Mouse (Mus musculus) embryonic facial prominence, embryonic 11.5 days (tissue): ENCODE measurements at regions not wholly inside any gene's neighbourhood (a gene's known extent, or its start where the extent isn't known, plus 50 kb on each side); places are given as distances from the start of the nearest gene placed in this dataset.
A peak's percentile ranks its signal among the peaks of the same experiment; 100 is the strongest.

Experiments used
- ATAC-seq: fragments of 200-750 bp; cut with Nextera tagmentation; replicated peaks from 2 replicates; pipeline ENCODE4 v1.8.0; 2017; ENCODE audit warnings: low read depth; ENCODE audit not compliant: insufficient number of reproducible peaks, low FRiP score, low TSS enrichment
- DNase-seq: peaks from one replicate; pipeline ENCODE4 v3.0.0-alpha.2; 2015; ENCODE audit warnings: low spot score
- H3K27ac ChIP-seq: fragments of 300-500 bp; sonication (generic); replicated peaks from 2 replicates; pipeline ENCODE4 v1.5.1; 2014; ENCODE audit warnings: mild to moderate bottlenecking, low read depth, low read length, control low read depth
- H3K27me3 ChIP-seq: fragments of 300-500 bp; sonication (generic); 2 replicates; pipeline ENCODE4 v1.6.1; 2014; ENCODE audit warnings: mild to moderate bottlenecking, low read length, moderate library complexity, mixed read lengths; ENCODE audit not compliant: control insufficient read depth, insufficient read depth
- H3K36me3 ChIP-seq: fragments of 300-500 bp; sonication (generic); replicated peaks from 2 replicates; pipeline ENCODE4 v1.6.1; 2014; ENCODE audit warnings: low read depth, mild to moderate bottlenecking, low read length, moderate library complexity, mixed read lengths; ENCODE audit not compliant: control insufficient read depth, insufficient read depth
- H3K4me1 ChIP-seq: fragments of 300-500 bp; sonication (generic); 2 replicates; pipeline ENCODE4 v1.6.1; 2014; ENCODE audit warnings: low read length, mixed read lengths; ENCODE audit not compliant: control insufficient read depth, insufficient read depth
- H3K4me2 ChIP-seq: fragments of 300-500 bp; sonication (generic); 2 replicates; pipeline ENCODE4 v1.6.1; 2014; ENCODE audit warnings: low read depth, mild to moderate bottlenecking, control low read depth, low read length, moderate library complexity
- H3K4me3 ChIP-seq: fragments of 300-500 bp; sonication (generic); 2 replicates; pipeline ENCODE4 v1.5.1; 2014; ENCODE audit warnings: low read depth, low read length, control low read depth
- H3K9ac ChIP-seq: fragments of 300-500 bp; sonication (generic); replicated peaks from 2 replicates; pipeline ENCODE4 v1.6.1; 2014; ENCODE audit warnings: mild to moderate bottlenecking, control low read depth, low read length
- H3K9me3 ChIP-seq: fragments of 300-500 bp; sonication (generic); replicated peaks from 2 replicates; pipeline ENCODE4 v1.6.1; 2016; ENCODE audit warnings: mild to moderate bottlenecking, low read length, inconsistent platforms, mixed read lengths; ENCODE audit not compliant: control insufficient read depth
- WGBS: fragments of 180-500 bp; shearing (Covaris S2); extraction: QIAGEN DNeasy Blood & Tissue Kit; methylation state at CpG from one replicate; pipeline ENCODE4 v1.1.7; 2014; 5-methylcytosine and 5-hydroxymethylcytosine counted together

DNA sequence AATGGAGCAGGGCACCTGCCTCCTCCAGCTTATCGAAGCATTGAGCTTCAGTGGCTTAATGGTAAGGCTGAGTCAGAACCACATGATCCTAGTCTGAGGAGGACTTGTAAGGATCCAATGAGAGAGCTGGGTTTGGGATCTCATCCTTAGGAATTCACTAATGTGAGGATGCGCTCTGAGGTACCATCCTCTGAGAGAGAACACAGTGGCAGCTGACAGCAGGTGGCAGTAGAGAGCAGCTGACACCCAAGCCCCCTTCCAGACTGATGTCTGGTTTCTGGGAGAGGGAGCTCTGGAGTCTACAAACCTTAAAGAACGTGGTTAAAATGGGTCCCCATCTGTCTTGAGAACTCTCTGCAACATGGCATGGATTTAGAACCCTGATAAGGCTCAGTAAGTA lies 137.8 kb downstream of the B3glct start:
- WGBS = 35% methylated on average over 3 of the region's 3 CpGs
- ATAC-seq (no peak), DNase-seq (peak; percentile 74)
- Histone ChIP-seq H3K9me3 (no peaks in the 10 kb centered on the region), H3K4me3 (no peak overlapping the region), H3K27me3 (no peaks in the 10 kb centered on the region), H3K9ac (no peak overlapping the region), H3K4me1 (no peaks in the 10 kb centered on the region), H3K36me3 (no peaks in the 10 kb centered on the region), H3K4me2 (no peak overlapping the region), H3K27ac (no peak overlapping the region)

DNA sequence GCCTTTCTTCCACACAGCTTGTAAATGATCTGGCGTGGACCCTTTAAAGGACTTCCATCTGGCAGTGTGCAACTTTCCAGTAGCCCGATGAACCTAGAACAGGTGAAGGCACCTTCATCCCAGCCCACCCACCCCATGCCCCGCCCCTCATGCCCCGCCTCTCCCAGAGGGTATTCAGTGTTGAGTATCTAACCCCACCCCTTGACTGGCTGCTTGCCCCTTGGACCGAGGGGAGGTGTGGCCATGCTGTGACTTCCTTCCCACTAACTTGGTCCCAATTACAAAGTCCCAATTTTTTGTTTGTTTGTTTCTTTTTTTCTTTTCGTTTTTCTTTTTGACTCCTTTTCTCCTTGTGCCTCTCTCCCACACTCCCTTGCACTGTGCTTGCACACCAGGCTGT lies 140.8 kb downstream of the B3glct start:
- no peak for DNase-seq
- Histone ChIP-seq H3K27me3 (no peaks in the 10 kb centered on the region), H3K4me3 (no peak overlapping the region), H3K4me1 (no peaks in the 10 kb centered on the region), H3K9me3 (no peaks in the 10 kb centered on the region), H3K4me2 (no peak overlapping the region), H3K9ac (no peak overlapping the region), H3K36me3 (no peaks in the 10 kb centered on the region), H3K27ac (no peak overlapping the region)
- 50% methylated on average over 6 of the region's 6 CpGs for WGBS
- ATAC-seq = no peak

DNA sequence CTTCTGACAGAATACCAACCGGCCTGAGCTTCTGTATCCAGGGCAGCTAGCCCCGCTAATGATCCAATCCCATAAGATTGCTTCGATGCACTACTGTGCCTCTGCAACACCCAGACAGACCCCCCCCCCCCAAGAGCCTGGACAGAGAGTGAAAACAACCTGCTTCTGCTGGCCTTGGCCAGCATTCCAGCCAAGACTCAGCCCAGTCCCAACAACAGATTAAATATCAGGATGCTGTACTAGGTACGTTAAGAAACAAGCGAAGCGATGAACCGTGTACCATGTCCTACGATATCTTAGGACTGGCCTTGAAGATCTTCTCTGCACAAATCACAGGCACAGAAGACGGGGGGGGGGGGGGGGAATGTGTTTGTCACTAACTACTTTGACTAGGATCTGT lies 145.8 kb downstream of the B3glct start:
- H3K27ac ChIP-seq = no peak overlapping the region
- H3K4me1 ChIP-seq = no peaks in the 10 kb centered on the region
- H3K27me3 ChIP-seq = no peaks in the 10 kb centered on the region
- H3K4me3 ChIP-seq = no peak overlapping the region
- ATAC-seq = no peak
- 81% methylated on average over 9 of the region's 9 CpGs for WGBS
- DNase-seq = no peak
- no peak overlapping the region for H3K4me2 ChIP-seq
- no peaks in the 10 kb centered on the region for H3K36me3 ChIP-seq
- H3K9me3 ChIP-seq = no peaks in the 10 kb centered on the region
- no peak overlapping the region for H3K9ac ChIP-seq

DNA sequence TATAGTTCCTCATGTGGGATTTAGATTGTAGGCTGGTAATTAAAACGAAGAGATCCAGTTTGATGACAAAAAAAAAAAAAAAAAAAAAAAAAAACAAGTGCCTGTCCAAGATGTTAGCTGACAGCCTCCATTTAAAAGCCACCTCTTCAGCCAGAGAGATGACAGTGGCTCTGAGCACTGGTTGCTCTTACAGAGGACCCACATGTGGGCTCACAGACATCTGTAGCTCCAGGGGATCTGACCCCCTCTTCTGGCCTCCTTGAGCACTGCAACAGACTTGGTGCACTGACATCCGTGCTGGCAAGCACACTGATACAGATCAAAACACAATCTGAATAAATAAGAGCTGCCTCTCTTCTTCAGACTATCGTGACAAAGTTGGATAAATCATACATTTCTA lies 149.6 kb downstream of the B3glct start:
- no peak for ATAC-seq
- no peak overlapping the region for H3K4me2 ChIP-seq
- H3K9ac ChIP-seq = no peak overlapping the region
- WGBS = 66% methylated on average over 3 of the region's 3 CpGs
- H3K27ac ChIP-seq = no peak overlapping the region
- H3K4me1 ChIP-seq = no peaks in the 10 kb centered on the region
- no peak for DNase-seq
- H3K27me3 ChIP-seq = no peaks in the 10 kb centered on the region
- no peaks in the 10 kb centered on the region for H3K36me3 ChIP-seq
- no peaks in the 10 kb centered on the region for H3K9me3 ChIP-seq
- H3K4me3 ChIP-seq = no peak overlapping the region

DNA sequence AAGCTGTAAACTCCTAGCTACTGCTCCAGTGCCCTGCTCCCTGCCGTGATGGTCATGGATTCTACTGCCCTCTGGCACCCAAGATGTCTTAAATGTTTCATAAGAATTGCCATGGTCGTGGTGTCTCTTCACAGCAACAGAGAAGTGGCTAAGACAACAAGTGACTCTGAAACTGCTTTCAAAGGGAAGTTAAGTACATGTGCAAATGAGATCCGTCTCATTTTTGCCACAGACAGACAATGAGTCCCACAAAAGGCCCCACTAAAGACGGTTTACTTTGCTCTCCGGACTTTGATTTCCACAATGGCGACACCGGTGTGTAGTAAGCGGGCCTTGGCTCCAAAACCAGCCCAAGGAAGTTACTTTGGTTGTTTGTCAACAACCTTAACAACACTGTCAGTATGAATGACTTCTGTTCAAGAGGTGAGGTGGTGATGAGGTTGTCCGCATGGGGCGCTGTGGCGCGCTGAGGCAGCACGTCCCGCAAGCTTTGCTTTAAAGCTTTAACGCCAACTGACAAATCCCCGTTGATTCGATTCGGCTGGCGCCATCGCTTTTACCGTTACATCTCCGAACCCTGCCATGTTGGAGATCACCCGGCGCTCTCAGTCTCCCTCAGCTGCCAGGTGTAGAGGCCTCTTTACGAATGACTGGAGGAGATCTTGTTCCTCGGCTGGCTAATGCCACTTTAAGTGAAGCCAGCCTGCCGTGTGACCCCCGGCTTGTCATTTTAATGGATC lies 153.3 kb downstream of the B3glct start:
- WGBS = 5% methylated on average over 28 of the region's 28 CpGs
- H3K27ac ChIP-seq = no peak overlapping the region
- DNase-seq (peak; percentile 85), ATAC-seq (no peak)
- H3K9ac ChIP-seq = peak overlapping the region; percentile 70
- peak overlapping the region; percentile 63 for H3K4me2 ChIP-seq
- H3K9me3 ChIP-seq = no peaks in the 10 kb centered on the region
- H3K4me1 ChIP-seq = no peaks in the 10 kb centered on the region
- no peaks in the 10 kb centered on the region for H3K27me3 ChIP-seq
- no peaks in the 10 kb centered on the region for H3K36me3 ChIP-seq
- H3K4me3 ChIP-seq = peak overlapping the region; percentile 37

DNA sequence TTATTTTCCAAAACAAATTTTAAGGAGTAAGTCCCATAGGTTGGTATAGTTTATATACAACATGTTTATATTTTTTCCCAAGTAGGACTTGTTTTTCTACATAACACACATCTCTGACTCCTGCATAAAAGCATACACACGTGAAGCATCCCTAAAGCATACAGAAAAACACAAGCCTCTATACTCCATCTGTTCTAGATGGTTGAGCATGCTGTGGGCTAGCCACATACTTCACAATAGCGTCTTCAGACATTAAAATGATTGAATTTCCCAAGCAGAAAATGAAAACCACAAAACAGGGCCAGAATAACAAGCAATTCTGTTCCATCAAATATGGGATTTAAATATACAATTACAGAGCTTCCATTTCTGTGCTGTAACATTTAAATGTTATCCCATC lies 159.3 kb downstream of the B3glct start:
- no peak for ATAC-seq

DNA sequence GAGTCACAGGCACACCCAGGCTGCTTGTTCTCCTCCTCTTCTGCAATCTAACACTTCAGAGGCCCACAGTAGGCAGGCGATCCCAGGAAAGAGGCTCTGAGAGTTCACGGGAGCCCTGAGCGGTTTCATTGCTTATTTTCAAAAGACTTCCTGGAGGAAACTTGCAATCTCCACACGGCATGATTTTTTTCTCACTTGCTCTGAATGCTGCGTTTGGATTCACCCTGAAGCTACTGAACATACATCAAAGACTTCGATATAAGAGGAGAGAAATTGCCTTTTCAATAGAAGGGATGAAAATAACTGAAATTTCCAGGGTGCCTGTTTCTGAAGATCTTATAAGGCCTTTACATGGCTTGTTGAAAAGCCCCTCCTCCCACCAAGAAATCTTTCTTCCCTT lies 164.5 kb downstream of the B3glct start:
- Histone ChIP-seq H3K4me1 (no peaks in the 10 kb centered on the region), H3K9ac (no peak overlapping the region), H3K4me3 (no peak overlapping the region), H3K9me3 (no peaks in the 10 kb centered on the region), H3K27me3 (no peaks in the 10 kb centered on the region), H3K36me3 (no peaks in the 10 kb centered on the region), H3K4me2 (no peak overlapping the region), H3K27ac (no peak overlapping the region)
- WGBS = 55% methylated on average over 6 of the region's 6 CpGs
- DNase-seq (no peak), ATAC-seq (no peak)

More for the DNA sequence above, 159.3 kb downstream of the B3glct start:
- Histone ChIP-seq H3K27me3 (no peaks in the 10 kb centered on the region), H3K9ac (no peak overlapping the region), H3K36me3 (no peaks in the 10 kb centered on the region), H3K4me2 (no peak overlapping the region), H3K4me1 (no peaks in the 10 kb centered on the region), H3K27ac (no peak overlapping the region), H3K4me3 (no peak overlapping the region), H3K9me3 (no peaks in the 10 kb centered on the region)
- no peak for DNase-seq
- 74% methylated on average over 2 of the region's 2 CpGs for whole genome bisulfite sequencing

DNA sequence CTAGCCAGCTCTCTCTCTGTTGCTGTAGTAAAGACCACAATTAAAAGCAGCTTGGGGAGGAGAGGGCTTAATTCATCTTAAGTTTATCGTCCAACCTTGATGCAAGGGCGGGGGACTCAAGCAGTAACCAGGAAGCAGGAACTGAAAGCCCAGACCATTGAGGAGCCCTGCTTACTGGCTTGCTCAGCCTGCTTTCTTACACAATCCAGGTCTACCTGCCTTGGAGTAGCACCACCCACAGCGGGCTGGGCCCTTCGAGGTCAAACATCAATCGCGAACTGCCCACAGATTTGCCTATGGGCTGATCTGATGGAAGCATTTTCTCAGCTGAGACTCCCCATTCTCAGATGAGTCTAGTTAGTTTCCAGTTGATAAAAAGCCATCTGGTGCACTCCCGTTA lies 165.3 kb downstream of the B3glct start:
- WGBS = 36% methylated on average over 7 of the region's 7 CpGs
- ATAC-seq = no peak
- Histone ChIP-seq H3K27me3 (no peaks in the 10 kb centered on the region), H3K9me3 (no peaks in the 10 kb centered on the region), H3K4me2 (no peak overlapping the region), H3K4me3 (no peak overlapping the region), H3K36me3 (no peaks in the 10 kb centered on the region), H3K9ac (no peak overlapping the region), H3K27ac (no peak overlapping the region), H3K4me1 (no peaks in the 10 kb centered on the region)
- no peak for DNase-seq
